Mouse (Mus musculus) small intestine, adult 2 months (tissue): ENCODE data around the gene Med12l.

Source experiments
- CTCF ChIP-seq: fragments of 200-500 bp; IDR thresholded peaks from 2 replicates; pipeline ENCODE4 v1.5.1; 2012; ENCODE audit warnings: low read depth, mild to moderate bottlenecking, control low read depth, inconsistent platforms, low read length, moderate library complexity, mixed read lengths; ENCODE audit not compliant: insufficient replicate concordance, insufficient read length; ENCODE audit errors: extremely low read depth
- POLR2A ChIP-seq: fragments of 200-500 bp; IDR thresholded peaks from 2 replicates; pipeline ENCODE4 v1.6.1; 2012; ENCODE audit warnings: low read depth, mild to moderate bottlenecking, control low read depth, inconsistent platforms, low read length, moderate library complexity

GRCm38 (mm10) chr3:59278620-59279019 lies 273.0 kb downstream of the Med12l start:
- no peak for TF ChIP-seq CTCF
- TF ChIP-seq POLR2A, result no peak
